Mouse (Mus musculus) right cerebral cortex, adult 18-20 months (tissue): ENCODE data around the gene Nexn.
"Not testable (repeated sequence)": the region's sequence is repeated elsewhere in the genome, so short reads cannot be mapped to it uniquely, and the experiment has no call there.

Experiments used
- DNase-seq: peaks from one replicate; pipeline ENCODE4 v3.0.0; 2022; ENCODE audit warnings: mixed read lengths

Nexn gene

DNA sequence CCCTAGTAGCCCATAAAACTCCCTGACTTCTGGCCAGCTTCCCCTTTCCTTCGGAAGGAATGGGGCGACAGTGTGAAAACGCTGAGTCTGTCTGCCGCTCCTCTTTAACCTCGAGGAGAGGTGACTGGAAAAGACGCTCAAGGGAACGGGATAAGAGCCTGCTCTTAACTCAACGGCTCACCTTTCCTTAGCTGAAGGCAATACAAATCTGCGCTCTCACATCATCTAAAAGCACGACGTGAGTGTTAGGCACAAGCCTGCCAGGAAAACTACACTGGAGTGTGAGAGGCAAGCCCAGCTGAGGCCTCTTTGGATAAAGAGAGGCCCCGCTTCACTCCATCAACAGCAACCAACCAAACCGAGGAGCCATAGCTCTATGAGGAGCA, at the start of gene Nexn:
Gene Nexn, minus strand, starts transcription at position 315 of the 386 bp plus-strand sequence.
- DNase-seq = no peak

DNA sequence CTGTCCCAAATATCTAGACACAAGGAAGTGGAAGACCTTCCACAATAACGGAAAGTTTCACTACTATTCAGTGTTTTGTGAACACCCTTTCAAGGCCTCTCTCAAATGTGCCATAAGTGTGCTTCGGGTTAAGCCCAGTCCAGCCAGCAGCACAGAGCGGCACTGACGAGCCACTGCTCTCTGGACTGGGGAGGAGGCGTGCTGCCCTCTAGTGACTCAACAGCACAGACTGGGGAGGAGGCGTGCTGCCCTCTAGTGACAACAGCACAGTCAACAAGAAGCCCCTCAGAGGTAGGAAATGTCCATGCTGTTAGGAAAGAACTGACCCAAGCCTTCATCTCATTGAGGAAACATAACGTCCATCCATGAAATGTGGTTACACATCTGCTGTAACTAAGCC, 49.5 kb upstream of the Nexn start:
- peak; percentile 72 for DNase-seq

DNA sequence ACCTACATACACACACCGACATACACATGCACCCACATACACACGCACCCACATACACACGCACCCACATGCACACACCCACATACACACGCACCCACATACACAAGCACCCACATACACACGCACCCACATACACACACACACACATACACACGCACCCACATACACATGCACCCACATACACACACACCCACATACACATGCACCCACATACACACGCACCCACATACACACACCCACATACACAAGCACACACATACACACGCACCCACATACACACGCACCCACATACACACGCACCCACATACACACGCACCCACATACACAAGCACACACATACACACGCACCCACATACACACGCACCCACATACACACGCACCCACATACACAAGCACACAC, 48.5 kb upstream of the Nexn start:
- DNase-seq = not testable (repeated sequence)

DNA sequence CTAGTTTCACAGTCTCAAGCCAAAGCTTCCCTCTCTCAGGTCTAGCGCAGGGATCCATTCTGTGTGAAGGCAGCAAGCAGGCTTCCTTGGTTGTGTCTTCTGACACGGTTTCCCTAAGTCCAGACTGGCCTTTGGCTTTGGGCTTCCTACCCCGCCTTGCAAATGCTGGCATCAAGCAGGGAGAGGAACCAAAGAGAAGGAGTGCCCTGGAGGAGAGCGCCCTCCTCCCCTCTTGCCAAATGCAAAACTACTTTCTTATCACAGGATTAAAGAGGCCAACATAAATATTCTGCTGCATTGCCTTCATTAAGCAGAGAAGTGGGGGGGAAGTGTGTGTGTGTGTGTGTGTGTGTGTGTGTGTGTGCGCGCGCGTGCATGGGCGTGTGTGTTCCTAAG, 43.1 kb upstream of the Nexn start:
- DNase-seq = no peak

DNA sequence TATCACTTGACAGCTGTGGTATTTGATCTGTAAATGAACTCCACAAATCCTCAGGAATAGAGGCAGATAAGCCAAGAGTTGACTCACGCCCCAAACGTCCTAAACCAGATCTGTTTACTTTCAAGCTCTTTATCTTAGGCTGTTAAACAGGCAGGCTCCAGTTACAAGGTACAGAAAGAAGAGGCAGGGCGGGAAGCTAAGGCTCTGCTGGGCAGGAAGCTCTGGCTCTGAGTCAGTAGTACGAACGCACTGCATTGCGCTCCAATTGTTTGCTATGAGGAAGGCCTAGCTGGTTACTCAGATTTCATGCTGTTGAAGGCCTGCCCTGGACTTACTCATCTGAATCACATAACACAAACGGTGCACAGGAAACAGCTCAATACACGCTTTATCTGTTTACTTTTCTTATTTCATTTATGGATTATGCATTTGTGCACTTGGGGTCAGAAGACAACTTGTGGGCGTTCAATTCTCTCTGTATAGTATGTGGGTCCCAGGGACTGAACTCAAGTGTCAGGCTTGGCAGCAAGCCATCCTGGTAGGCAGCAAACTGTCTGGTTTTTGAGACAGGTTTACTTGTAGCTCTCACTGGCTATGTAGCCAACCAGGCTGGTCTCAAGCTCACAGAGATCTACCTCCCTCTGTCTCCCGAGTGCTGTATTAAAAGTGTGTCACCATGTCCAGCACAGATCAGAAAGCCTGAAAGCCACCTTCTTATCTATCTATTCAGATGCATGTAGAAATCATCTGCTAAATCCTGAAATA, 42.5 kb upstream of the Nexn start:
- DNase-seq = no peak

DNA sequence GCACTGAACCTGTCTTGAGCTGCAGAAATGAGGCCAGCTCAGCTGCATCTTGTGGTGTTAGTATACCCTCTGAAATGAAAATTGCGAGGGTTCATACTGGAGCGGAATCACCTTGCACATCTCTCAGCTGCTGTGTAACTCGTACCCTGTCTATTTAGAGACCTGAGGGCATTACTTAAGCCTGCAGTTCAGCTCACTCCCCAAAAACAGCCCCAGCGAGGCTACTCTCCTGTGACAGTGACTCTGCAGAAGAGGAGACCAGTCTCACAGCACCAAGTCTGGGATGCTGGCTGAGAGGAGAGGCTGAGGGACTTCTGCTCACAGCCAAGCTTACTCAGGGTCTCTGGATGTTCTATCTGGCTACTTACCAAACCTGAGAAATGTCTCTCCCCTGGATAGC, 39.8 kb upstream of the Nexn start:
- no peak for DNase-seq

DNA sequence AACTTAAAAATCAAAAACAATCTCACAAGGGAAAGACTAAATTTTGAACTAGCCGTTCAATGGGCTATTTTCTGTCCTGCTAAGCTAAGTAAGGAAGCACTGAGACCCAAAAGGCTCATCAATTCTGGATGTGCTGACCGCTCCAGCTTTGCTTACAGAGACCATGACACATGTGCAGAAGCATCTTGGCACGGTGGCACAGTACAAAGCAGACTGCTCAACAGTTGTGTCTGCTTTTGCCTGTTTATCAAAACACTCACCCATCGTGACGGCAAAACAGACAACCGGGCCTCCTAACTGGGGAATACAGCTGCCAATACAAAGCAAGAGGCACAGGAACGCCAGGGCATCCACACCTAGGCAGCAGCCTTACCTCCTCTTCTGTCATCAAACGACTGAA, 38.9 kb upstream of the Nexn start:
- DNase-seq = no peak

DNA sequence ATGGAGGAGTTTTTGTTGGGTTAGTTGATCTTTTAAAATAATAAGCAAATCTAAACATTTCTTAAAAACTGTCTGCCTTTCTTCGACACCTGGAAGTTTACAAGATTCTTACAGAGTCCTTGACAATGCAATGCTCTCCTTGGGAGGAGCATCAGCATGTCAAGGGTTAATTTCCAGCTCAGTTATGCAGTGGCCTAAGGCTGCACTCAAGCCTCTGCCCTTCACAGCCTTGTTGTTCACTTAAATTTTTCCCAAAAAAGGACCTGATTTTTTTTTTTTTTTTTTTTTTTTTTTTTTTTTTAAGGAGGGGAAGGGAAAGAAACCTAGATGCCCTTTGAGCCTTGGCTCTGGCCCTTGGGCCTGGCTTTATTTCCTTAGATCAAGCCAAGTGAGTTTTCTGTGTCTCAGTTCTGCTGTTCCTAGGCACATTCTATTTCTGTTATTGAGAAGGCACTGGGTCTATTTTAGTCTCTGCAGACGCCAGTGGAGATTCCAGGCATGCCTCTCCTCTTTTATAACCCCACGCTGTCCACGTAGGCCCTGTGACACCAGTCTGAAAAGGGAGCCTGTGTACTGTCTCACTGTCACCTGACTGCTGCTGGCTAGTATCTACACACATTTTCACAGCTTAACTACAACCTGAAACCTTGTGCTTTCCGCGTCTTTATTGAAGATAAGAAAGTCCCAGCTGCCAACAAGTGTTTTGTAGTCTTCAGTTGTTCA, 38.1 kb upstream of the Nexn start:
- DNase-seq = peak; percentile 36

DNA sequence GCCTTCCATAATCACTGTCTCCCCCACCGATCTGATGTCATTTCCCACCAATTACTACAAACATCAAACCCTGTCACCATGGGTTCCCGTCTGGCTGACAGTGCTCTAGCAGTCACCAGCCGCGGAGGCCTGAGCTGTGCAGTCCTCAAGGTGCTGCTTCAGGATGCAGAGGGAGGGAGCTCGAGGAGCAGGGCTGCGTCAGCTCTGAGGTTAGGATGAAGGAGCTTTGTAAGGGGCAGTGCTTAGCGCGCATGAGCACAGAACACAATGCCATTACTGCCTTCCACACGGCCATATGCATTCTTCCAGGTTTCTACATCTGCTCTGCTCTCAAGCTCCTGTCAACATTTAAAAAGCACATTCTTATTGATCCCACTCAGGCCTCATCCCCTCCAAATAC, 36.8 kb upstream of the Nexn start:
- DNase-seq = no peak

DNA sequence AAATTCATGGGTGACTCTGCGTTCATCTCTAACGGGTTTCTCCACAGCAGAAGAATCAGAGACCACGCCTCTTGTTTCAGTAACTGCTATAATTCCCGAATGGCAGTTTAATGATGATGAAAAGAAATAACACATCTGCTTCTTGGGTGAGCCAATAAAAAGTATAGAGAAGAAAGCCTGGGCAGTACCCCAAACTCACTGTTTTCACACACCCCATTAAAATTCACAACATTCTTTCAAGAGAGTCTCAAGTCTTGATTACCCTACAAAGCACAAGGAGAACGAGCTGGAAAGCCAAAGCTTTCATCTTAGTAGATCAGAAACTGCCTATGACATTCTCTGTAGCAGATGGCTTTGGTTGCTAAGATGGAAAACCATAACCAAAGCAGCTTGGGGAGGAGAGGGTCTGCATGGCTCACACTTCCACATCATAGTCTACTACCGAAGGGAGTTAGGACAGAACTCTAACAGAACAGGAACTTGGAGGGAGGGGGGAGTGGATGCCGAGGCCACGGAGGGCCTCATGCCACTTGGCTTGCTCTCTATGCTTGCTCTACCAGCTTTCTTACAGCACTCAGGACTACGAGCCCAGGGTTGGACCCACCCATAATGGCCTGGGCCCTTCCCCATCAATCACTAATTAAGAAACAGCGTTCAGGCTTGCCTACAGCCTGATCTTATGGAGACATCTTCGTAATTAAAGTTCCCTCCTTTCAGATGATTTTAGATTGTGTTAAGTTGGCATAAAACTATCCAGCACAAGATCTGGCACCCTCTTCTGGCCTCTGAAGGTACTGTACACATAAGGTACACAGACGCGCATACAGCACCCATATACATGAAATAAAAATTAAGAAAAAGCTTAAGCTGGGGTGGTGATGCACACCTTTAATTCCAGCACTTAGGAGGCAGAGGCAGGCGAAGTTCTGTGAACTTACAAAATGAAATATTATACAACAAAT, 34.5 kb upstream of the Nexn start:
- DNase-seq = no peak

DNA sequence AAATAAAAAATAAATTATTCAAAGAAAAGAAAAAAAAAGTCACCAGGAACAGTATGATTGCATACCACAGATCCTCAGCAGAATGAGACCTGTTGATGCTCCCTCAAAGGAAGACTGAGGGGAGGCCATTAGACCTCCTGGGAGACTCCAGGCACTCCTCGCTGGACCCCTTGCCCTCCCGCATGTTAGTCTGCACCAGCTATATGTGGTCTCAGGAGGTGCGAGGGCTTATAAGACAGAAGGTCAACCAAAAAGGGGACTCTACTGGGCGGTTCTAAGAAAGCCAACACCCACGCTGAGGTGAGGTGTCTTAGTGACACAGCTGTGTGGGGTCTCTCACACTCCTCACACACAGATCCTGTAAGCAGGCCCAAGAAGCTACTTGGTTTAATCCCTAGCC, 29.7 kb upstream of the Nexn start:
- no peak for DNase-seq

DNA sequence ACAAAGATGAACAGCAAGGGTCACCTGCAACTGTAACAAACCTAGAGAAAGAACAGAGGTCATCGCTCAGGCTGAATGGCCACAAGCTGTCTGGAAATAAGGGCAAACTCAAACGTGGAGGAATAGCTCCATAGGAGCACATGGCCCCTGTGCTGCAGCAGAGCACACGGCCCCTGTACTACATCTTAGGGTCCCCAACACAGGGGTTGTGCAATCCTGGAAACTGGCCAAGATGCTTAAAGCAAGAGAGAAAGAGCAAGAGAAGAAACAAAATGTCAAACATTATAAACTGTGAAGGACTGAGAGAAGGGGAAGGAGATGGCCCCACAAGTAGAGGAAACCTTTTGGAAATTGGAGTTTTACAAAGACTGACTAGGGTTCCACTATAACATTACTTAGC, 28.2 kb upstream of the Nexn start:
- DNase-seq = no peak

DNA sequence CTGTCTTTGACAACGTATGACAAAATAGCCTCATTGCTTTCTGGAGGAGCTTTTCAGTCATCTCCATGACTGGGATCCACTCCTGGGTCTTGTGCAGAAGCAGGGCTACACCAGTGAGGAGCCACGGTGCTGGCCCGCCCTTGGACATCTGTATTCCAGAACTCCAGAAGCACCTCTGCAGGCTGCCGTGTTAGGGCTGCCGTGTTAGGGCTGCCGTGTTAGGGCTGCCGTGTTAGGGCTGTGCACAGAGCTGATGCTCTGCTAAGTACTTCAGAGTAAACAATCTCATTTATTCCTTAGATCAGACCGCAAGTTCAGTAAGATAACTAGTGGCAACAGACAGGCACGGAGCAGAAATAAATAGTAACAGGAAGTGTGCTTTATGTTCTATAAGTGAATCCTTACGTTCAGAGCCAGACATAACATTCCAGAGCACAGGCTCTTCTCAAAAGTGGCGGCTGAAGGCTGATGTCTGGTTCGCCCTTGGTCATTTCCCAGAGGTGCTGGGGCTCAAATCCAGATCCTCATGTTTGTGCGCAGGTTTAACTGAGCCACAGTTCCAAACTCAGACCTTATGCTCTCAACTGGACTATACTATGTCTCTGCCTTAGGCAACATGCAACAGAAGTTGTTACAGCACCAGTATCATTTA, 27.5 kb upstream of the Nexn start:
- no peak for DNase-seq

DNA sequence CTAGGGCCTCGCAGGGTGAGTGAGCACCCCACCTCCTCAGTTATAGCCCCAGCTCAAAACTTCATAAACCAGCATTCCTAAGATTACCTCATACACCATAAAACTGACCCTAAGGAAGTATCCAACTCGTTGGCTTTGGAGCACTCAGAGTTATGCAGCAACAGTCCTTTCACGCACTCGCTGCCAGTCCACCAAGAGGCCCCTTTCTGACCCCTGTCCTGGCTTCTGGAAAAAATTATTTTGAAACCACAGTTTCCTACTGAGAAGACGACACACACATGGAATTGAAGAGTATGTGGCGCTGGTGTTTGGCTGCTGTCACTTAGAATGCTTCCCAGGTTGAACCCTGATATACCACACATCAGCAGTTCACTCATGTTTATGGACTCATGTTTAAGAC, 25.7 kb upstream of the Nexn start:
- no peak for DNase-seq

DNA sequence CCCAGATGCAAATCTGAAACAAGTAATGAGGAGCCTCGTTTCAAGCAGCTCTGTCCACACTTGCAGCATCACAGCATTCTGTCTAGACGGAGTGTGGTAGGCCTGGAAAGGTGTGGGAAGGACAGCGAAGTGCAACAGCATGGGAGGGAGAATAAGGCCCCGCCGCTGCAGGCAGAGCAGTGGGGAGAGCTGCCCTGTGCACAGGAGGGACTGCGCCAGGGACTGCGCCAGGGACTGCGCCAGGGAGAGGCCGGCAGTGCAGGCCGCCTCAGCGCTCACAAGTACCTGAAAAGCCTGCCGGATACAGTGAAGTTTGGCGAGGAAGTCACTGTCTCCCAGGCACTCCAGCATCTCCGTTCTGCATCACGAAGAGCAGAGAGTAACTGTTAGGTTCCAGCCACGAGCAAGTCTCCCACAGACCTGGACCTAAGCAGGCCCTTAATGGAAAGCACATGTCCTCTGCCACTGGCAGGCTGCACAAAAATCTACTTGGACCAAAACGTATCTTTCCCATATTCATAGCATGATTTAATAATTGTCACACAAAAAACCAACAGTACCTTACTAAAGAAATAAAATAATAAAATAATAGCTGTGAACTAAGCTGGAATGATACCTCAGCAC, 24.1 kb upstream of the Nexn start:
- no peak for DNase-seq

DNA sequence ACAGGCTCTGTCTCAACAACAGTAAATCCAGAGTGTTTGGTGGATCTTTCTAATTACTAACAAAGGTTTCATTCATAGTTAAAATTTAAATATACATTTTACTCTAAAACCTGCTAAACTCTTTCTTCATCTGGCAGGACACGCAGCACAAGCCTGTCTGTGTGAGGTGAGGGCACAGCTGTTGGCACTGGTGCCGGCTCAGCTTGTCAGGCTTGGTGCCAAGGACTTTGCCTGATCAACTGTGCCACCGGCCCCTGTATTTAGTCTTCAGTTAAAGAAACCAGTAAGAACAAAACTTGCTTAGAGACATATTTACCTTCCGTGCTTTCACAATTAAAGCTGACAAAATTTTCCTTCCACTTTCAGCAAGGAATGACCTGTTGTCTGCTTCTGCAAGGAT, 22.6 kb upstream of the Nexn start:
- no peak for DNase-seq

DNA sequence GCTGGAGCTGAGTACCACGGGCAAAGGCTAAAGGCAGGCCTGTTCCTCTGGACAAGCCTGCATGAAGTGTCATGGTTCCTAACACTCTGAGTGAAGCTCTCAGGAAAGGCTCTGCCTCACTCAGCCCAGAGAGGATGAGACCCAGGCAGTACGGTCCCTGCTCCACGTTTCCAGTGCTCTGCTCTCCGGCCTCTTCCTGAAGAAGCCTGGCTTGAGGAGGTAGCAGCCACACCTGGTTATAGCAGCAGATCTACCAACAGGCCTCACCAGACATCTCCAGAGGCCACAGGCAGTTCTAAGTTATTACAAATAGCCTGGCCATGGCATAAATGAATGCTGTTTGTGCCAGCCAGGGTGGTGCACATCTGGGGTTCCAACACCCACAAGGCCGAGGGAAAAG, 22.1 kb upstream of the Nexn start:
- DNase-seq = no peak

DNA sequence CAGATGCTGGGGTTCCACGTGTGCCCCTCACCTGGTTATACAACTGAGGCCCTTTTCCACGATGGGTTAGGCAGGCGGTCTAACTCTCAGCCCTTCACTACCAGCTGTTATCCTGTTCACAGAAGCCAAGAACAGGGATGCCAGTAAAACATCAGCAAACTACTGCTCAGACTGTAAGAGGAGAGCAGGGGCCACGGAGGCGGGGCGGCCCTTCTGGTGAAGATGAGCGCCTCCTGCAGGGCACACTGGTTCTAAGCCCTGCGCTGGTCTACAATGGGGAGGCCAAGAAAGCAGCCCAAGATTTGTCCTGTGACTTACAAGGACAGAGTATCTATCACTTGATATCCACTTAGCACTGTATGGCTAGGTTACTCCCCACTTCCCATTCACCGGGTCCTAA, 21.7 kb upstream of the Nexn start:
- DNase-seq = no peak

DNA sequence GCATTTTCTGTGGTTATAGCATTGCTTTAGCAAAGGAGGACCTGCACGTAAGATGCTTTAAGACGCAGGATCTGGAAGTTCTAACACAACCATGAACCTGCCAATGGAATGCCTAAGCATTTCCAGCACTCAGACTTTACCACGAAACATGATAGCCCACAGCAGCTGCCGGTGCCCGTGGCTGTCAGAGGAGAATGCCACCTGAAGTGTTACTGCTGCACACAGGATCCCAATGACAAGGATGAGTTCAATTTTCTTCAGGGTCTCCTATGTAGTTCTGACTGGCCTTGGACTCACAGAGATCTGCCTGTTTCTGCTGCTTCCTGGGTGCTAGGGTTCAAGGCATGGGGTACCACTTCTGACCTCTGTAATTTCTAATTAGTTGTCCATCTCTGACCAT, 18.6 kb upstream of the Nexn start:
- DNase-seq = no peak

DNA sequence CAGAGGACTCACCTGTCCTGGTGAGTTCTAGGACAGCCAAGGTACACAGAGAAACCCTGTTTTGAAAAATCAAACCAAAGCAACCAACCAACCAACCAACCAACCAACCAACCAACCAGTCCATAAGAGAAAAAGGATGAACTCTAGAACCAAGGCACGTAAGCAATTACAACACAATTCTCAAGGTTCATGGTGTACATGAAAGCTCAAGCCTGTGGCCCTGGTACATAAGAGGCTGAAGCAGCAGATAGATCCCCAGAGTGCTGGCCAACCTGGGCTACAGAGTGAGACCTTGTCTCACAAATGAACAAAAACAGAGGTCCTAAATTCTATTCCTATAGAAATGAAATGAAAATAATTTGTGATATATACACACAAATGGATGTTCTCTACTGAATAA, 18.2 kb upstream of the Nexn start:
- DNase-seq = no peak

DNA sequence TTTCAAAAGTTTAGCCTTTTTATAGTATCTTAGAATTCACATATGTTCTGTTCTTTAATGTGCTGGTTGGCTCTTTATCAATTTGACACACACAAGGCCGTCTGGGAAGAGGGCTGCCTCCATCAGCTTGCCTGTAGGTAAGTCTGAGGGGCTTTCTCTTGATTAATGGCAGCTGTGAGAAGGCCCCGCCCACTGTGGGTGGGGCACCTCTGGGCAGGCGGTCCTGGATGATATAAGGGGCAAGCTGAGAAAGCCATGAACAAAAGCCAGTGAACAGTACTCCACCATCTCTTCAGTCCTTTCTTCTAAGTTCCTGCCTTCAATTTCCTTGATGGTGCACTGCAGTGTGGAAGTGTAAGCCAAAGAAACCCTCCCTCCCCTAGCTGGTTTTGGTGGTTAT, 16.0 kb upstream of the Nexn start:
- no peak for DNase-seq

DNA sequence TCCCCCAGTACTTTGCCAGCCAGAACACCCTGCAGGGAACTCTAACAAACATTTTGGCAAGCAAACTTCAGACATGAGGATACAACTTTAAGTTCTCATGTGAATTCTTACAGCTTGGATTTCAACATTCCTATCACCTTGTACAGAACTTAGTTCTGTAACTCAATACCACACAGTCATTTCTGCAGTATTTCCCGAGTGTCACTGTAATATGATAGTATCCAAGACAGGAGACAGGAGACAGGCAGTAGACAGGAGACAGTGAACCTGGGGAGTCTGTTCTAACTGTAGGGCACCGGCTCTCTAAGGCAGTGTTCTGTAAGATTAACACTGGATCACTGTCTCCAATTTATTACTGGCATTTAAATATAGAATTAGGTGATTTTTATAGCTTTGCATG, 12.3 kb upstream of the Nexn start:
- no peak for DNase-seq

DNA sequence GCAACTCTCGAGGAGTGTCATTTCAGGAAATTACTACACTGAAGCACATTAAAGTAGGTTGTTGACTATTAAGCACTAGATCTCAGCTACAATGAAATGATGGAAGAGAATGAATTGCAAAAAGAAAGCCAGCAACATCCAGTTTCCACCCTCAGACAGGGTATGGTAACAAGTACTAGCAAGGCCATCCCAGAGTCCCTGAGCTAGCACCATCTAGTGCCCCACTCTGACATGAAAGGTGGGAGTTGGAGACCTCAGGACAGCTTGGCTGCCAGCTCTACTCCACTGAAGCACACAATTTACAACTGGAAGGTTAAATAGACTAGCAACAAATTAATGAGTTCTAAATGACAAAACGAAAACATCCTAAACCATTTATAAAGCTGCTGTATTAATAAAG, 11.8 kb upstream of the Nexn start:
- DNase-seq = no peak
